Mouse (Mus musculus): ENCODE results near the gene Tmem98.
A peak's percentile ranks its signal among the peaks of the same experiment; 100 is the strongest.

The Tmem98 gene

GRCm38 (mm10) chr11:80809993-80810821 lies at the start of gene Tmem98:
Tmem98 (plus strand) TSS chr11:80810175.
- no peak for DNase-seq (ENCODE audit: low spot score in 2 of 2)

- DNase-seq (ENCODE audit: low spot score in 2 of 2): no peak
Observed at GRCm38 (mm10) chr11:80761285-80761974, 48.5 kb upstream of the Tmem98 start.

DNA sequence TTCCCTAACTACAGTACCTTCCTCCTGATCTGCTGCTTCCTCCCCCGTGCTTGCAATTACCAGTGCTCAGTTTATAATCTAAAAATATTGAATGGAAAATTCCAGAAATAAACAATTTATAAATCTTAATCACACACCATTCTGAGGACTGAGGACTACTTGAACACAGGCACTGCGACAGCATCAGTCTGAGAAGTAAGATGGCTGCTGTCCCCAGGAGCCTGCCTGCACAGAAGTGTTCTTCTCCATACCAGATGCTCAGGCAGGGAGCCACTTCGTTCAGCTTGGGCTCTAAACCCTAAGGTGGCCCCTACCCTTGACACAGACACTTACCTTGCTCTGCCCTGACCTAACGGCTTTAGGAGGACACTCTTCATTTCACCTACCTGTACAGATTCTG lies 47.9 kb upstream of the Tmem98 start:
- DNase-seq (ENCODE audit: low spot score in 2 of 2): no peak

DNA sequence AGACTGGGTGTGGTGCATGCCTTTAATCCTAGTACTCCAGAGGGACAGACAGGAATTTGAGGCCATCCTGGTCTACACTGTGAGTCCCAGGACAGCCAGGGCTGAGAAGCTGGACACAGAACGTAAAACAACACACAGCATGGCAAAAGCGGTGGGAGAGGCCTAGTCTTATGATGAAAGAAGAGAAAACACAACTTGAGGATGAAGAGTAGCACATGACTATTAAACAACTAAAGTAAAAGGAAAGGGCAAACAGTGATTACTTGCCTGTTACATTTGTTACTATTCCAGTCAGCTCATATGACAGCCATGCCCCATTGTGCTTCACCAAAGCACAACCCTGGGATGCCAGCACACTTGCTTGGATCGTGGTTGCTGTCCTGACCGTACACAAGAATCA lies 43.9 kb upstream of the Tmem98 start:
- DNase-seq (ENCODE audit: low spot score in 2 of 2): no peak

DNA sequence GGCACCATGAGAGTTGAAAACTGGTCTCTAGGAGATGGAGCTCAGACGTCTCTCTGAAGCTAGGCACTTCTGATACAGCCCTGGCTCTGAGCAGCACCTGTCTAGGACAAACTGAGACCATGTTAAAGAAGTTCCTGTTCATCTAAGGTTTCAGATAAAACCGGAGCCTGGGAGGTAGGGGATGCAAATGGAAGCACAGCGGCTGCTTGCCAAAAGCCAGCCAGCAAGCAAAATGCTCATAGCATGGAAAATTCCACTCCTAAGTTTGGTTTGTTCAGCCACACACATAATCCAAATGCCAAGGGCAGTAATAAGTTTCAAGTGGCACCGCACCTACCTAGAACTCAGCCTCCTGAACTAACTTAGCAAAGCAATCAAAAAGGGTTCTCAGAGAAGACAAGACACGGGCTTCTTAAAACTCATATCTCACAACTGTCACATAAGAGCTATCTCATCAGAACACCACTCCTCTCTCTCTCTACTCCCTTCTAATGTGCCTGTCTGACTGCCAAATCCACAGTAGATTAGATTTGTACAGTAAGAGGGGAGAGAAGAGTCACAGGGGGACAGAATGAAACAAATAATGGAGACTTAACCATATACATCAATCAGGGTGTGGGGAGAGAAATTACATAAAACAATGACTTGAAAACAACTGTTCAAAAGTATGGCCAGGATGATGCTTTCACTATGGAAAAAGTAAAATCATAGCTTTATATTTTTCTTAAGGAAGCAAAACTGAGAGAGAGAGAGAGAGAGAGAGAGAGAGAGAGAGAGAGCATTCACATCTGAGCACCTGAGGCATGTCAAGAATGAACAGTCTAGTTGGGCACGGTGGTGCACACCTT lies 43.3 kb upstream of the Tmem98 start:
- DNase-seq (ENCODE audit: low spot score in 2 of 2): no peak

- DNase-seq (ENCODE audit: low spot score in 2 of 2): no peak
Observed at GRCm38 (mm10) chr11:80767320-80767617, 42.7 kb upstream of the Tmem98 start.

DNA sequence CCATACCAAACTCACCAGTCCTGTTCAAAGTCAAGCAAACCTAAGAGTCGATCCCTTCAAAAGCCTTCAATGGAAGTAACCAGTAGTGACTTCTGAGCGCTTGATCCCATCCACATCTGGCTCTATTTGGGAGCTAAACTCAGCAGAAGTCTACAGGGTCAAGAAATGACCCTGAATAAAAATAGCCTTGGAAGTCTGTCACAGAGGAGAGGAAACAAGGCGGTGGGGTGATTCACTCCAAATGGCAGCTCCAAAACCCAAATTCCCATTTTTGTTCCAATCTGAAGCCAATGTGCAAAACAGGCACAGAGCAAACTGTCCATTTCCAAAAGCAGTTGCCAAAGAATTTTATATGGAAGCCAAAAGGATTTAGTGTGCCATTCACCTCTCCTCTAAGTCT lies 38.8 kb upstream of the Tmem98 start:
- no peak for DNase-seq (ENCODE audit: low spot score in 2 of 2)

DNA sequence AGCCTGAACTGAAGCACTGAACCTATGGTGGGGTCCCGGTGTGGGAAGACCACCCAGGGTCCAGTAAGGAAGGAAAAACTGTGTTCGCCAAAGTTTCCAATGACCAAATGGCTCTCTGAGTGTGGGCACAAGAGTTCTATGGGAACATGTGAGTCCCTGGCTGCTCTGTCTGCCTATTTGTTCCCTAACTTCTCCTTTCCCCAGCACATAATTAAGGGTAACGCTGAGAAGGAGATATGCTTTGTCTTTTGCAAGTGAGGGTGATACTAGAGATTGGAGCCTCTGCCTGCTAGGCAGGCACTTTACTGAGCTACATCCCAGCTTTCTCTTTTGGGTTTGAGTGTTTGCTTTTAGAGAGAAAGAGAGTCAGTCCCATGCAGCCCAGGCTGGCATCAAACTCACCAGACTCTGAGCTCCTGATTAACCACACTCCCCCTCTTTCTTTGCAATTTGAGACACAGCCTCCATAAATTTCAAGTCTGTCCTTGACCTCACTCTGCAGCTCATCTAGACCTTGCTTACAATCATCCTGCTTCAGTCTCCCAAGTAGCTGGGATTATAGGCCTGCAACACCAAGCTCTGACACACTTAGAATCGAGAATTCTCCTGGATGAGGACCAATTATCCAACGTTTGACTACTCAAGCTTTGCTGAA lies 38.3 kb upstream of the Tmem98 start:
- DNase-seq (ENCODE audit: low spot score in 2 of 2): no peak

- no peak for DNase-seq (ENCODE audit: low spot score in 2 of 2)
Observed at GRCm38 (mm10) chr11:80772595-80773210, 37.3 kb upstream of the Tmem98 start.

GRCm38 (mm10) chr11:80775535-80775934 lies 34.4 kb upstream of the Tmem98 start:
- no peak for DNase-seq (ENCODE audit: low spot score in 2 of 2)

- no peak for DNase-seq (ENCODE audit: low spot score in 2 of 2)
Observed at GRCm38 (mm10) chr11:80777708-80778107, 32.3 kb upstream of the Tmem98 start.

- DNase-seq (ENCODE audit: low spot score in 2 of 2): no peak
Observed at GRCm38 (mm10) chr11:80778157-80778556, 31.8 kb upstream of the Tmem98 start.

GRCm38 (mm10) chr11:80778916-80779526 lies 31.0 kb upstream of the Tmem98 start:
- DNase-seq (ENCODE audit: low spot score in 2 of 2): no peak

DNA sequence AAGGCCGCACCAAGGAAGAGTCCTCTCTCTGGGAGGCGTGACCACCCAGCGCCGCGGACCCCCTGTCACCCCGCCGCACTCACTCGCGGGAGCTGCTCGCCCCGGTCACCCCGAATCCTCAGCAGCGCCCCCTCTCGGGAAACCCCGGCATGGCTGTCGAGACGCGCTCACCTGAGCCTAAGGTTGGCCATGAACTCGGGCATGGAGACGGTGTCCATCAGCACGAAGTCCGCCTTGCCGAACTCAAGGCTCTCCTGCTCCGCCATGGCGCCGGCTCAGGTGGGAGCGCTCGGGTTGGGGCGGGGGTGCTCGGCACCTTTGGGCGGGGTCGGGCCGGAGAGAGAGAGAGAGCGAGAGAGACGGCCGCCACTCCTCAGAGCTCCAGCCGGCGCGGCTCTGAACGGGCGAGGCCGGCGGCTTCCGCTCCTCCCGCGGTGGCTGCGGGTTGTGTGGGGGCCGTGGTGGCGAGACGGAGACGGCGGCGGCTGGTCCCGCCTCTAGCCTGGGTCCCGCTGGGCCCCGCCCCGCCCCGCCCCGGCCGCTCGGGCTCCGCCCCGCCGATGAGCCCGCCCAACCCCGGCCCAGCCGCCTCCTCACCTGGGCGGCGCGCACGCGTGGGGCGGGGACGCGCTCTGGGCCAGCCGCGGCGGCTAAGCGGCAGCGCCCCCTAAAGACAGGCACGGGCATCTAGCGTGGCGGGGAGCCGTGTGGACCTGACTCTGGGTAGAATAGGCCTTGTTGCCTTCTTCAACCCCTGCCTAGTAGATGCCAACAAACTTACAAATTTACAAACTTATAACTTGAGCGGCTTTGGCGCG lies 30.2 kb upstream of the Tmem98 start, which contains the start of gene Myo1d:
Gene Myo1d (minus strand): TSS at position 499 of the 818 bp plus-strand sequence.
- DNase-seq (ENCODE audit: low spot score in 2 of 2): peak; percentile 91 to 97

DNA sequence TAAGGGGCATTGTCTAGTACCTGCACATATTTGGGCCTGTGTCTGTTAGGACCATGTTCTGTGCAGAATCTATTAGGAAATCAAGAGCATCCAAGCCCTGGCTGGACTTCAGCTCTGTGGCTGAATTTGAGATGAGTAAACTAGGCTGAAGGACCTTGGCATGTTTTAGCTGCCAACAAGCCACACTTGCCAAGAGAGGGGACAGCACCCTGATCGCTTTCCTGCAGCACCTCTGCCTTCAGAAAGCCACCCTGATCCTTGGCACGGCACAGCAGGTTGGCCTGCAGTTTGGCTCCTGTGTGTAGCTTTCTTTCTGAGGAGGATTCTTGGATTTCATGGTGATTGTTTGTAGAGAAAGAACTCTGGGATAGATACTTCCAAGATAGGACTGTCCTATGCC lies 28.4 kb upstream of the Tmem98 start:
- DNase-seq (ENCODE audit: low spot score in 2 of 2): no peak

DNA sequence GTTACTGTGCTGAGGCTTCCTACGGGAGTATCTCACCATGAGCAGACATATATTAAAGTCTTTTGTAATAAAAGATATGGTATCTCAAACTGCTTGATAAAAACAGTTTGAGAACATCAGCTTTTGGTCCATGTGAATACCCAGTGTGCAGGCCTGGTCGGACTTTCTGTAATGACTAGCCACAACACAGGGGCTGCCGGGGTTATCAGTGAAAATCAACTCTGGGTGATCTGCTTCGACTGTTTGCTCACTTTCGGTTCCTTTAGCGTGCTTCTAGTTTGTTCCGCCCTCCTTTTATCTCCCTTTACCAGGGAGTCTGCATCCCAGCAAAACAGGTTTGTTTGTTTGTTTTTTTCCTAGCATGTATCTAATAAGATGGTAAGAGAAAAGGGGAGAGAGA lies 26.5 kb upstream of the Tmem98 start:
- peak in 1 of 2 experiments; percentile 32 for DNase-seq (ENCODE audit: low spot score in 2 of 2)

GRCm38 (mm10) chr11:80784294-80784743 lies 25.7 kb upstream of the Tmem98 start:
- peak; percentile 65 to 71 for DNase-seq (ENCODE audit: low spot score in 2 of 2)

- DNase-seq (ENCODE audit: low spot score in 2 of 2): no peak
Observed at GRCm38 (mm10) chr11:80785672-80786071, 24.3 kb upstream of the Tmem98 start.

DNA sequence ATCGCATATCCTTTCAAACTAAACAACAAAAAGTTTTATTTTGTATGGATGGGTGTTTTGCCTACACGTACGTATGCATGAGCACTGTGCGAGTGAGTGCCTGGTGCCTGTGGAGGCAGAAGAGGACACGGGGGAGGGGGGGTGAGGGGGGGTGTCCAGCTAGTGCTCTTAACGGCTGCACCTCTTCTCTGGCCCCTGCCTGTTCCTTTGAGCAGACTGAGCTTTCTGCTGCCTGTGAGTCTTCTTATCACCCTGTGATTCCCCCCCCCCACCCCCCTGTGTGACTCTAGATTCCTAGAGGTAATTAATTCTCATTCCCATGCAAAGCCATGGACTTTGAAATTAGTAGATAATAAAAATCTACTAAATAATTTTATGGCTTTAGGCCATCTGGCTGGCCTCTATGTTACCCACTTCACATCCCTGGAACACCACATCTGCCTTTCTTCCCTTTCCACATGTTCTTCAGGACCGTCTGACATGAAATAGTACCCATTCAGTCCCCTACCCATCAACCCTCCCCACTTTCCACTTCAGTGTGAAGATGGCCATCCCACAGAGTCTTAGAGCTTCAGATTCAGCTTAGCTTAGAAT lies 20.2 kb upstream of the Tmem98 start:
- no peak for DNase-seq (ENCODE audit: low spot score in 2 of 2)

- DNase-seq (ENCODE audit: low spot score in 2 of 2): no peak
Observed at GRCm38 (mm10) chr11:80790413-80790812, 19.6 kb upstream of the Tmem98 start.
